Mouse (Mus musculus) ES-E14 (cell line): ENCODE results near the gene Tbc1d17.

Experiments
- CHD2 ChIP-seq: IDR thresholded peaks from 2 replicates; pipeline ENCODE4 v1.6.1; 2014; ENCODE audit warnings: mild to moderate bottlenecking, low read depth, low read length, inconsistent platforms
- HCFC1 ChIP-seq: IDR thresholded peaks from 2 replicates; pipeline ENCODE4 v1.6.1; 2012; ENCODE audit warnings: low read length, inconsistent platforms, borderline replicate concordance; ENCODE audit not compliant: insufficient read depth
- MAFK ChIP-seq: IDR thresholded peaks from 2 replicates; pipeline ENCODE4 v1.6.1; 2014; ENCODE audit warnings: mild to moderate bottlenecking, low read depth, low read length, inconsistent platforms; ENCODE audit not compliant: insufficient read depth
- ZC3H11A ChIP-seq: IDR thresholded peaks from 2 replicates; pipeline ENCODE4 v1.6.1; 2012; ENCODE audit warnings: low read depth, mild to moderate bottlenecking, inconsistent platforms, low read length, borderline replicate concordance
- ZNF384 ChIP-seq: IDR thresholded peaks from 2 replicates; pipeline ENCODE4 v1.6.1; 2012; ENCODE audit warnings: low read depth, low read length, inconsistent platforms

DNA sequence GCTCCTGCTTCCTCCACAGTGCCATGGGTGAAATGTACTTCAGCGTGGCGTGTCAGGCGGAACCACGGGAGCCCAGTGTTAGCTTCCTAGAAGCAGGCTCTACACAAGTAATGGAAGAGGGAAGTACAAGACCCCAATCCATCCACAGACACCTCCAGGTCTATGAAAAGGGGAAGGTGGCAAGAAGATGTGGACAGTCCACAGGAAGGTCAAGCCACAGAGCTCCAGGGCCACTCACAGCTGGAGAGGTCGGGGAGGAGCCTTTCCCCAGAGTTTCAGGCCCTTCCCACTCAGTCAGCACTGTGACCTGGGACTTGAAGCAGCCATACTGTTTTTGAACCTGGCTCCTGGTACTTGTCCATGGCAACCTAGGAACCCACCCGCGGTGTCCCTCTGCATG lies 38.1 kb upstream of the Tbc1d17 start:
- TF ChIP-seq CHD2 (no peak), ZNF384 (no peak), MAFK (no peak), HCFC1 (no peak), ZC3H11A (no peak)
